Mouse (Mus musculus) stomach, postnatal 0 days (tissue): ENCODE measurements around the gene Itprip.

Experiments
- CTCF ChIP-seq: IDR thresholded peaks from 2 replicates; pipeline ENCODE4 v1.5.1; 2016; ENCODE audit warnings: antibody characterized with exemption, low read depth, mild to moderate bottlenecking, moderate library complexity
- EP300 ChIP-seq: optimal IDR thresholded peaks from 2 replicates; pipeline ENCODE3; 2016; ENCODE audit warnings: antibody characterized with exemption

- TF ChIP-seq EP300 (no peak), CTCF (no peak)
Measured at GRCm38 (mm10) chr19:47907596-47907995, 11.5 kb downstream of the Itprip start.
